Mouse (Mus musculus) C2C12 (cell line): ENCODE data around the gene Znhit2.

Source experiments
- CEBPB ChIP-seq: IDR thresholded peaks from one replicate; pipeline ENCODE4 v1.6.1; 2011; ENCODE audit warnings: low read depth, mild to moderate bottlenecking, control low read depth, moderate library complexity
- CTCF ChIP-seq: IDR thresholded peaks from one replicate; pipeline ENCODE4 v1.5.1; 2011; ENCODE audit not compliant: control insufficient read depth, insufficient read depth, insufficient read length
- MAX ChIP-seq: IDR thresholded peaks from one replicate; pipeline ENCODE4 v1.6.1; 2011; ENCODE audit warnings: mild to moderate bottlenecking, control low read depth

- TF ChIP-seq CTCF (no peak), CEBPB (no peak), MAX (no peak)
Measured at GRCm38 (mm10) chr19:6013691-6014090, 47.3 kb upstream of the Znhit2 start.
